Mouse (Mus musculus) limb, embryonic 12.5 days (tissue): ENCODE results near the gene Senp1. TPM values are rescaled to one million over a fixed set of nuclear protein-coding genes. Genes with fewer than 3 reads are reported as not detected.

Source experiments
- polyA plus RNA-seq: library from polyadenylated mRNA; unstranded; fragments of >200 nt; fragmentation: Nextera tagmentation; extraction: Ambion mirVana; gene quantifications from 2 replicates; pipeline ENCODE4 v1.2.1, GENCODE M21; 2016

Senp1 gene
- polyA plus RNA-seq, 1 experiment from 2014 or later: 46.9 TPM

Other genes starting within 250 kb of the Senp1 start
- gene Hdac7, start 249.2 kb downstream of the Senp1 start, polyA plus RNA-seq: 31.5 and 33.6 TPM in 2 replicates
- gene Vdr, start 183.1 kb downstream of the Senp1 start, polyA plus RNA-seq: 0.24 and 0.42 TPM in 2 replicates
- 30.9 and 33.9 TPM in 2 replicates for gene Tmem106c, start 129.5 kb downstream of the Senp1 start, polyA plus RNA-seq
- 431 and 545 TPM in 2 replicates for gene Col2a1, start 89.0 kb downstream of the Senp1 start, polyA plus RNA-seq
- gene Pfkm, start 1.2 kb downstream of the Senp1 start, polyA plus RNA-seq: 49.4 and 52.7 TPM in 2 replicates
- gene Asb8, start 71.9 kb upstream of the Senp1 start, polyA plus RNA-seq: 42.4 and 43.5 TPM in 2 replicates
- gene Ccdc184, start 73.4 kb upstream of the Senp1 start, polyA plus RNA-seq: 0.32 and 0.41 TPM in 2 replicates
- gene Olfr288, start 101.8 kb upstream of the Senp1 start, polyA plus RNA-seq: not detected in 2 replicates
- not detected in 2 replicates for gene Gm44579, start 127.2 kb upstream of the Senp1 start, polyA plus RNA-seq
- not detected in 2 replicates for gene Olfr287, start 127.3 kb upstream of the Senp1 start, polyA plus RNA-seq
- not detected in 2 replicates for gene Olfr286, start 140.7 kb upstream of the Senp1 start, polyA plus RNA-seq
- not detected in 2 replicates for gene H1fnt, start 163.5 kb upstream of the Senp1 start, polyA plus RNA-seq
- 0.29 and 0.52 TPM in 2 replicates for gene Zfp641, start 202.4 kb upstream of the Senp1 start, polyA plus RNA-seq
- not detected in 2 replicates for gene Olfr285, start 223.6 kb upstream of the Senp1 start, polyA plus RNA-seq
- gene Olfr284, start 247.2 kb upstream of the Senp1 start, polyA plus RNA-seq: not detected in 2 replicates